8 mouse cellular contexts compared by ENCODE assay signal in the genomic region with DNA sequence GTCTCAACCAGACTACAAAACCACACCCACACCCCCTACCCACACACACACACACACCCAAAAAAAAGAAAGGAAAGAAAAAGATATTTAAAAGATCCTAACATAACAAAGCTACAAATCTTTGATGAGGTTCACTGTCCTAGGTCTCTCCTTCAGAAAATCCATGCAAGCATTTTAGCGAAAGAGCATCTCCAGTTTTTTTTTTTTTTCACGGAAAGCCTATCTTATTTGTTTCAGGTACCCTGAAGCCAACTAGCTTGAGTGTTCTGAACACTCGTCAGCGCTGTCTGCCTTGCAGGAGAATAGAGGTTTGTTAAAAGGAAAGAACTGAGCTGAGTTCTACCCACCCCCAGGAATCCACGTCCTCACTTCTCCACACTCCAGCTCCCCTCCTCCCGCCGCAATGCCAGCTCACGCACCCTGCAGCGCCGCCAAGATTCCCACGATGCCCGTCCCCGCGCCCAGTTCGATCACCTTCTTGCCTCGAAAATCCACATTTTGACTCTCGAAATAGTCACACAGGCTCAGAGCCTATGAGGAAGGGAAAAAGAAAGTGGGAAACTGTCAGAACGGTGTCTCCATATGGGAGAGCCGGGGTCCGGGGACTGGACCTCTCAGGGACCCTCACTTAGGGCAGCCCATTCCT. TPM values are rescaled to one million over a fixed set of nuclear protein-coding genes. Genes with fewer than 3 reads are reported as not detected.
DNase-seq lines count a peak whose midpoint lies in the region; ATAC-seq and TF ChIP-seq lines count a peak whose summit lies in the region.

No protein-coding gene starts in this region.

- 2% methylated on average over 20 of the region's 20 CpGs for WGBS in kidney, embryonic 14.5 days
- 2% methylated on average over 20 of the region's 20 CpGs for WGBS in forebrain, embryonic 10.5 days
- WGBS in midbrain, postnatal 0 days: 1% methylated on average over 20 of the region's 20 CpGs

- no peak for ATAC-seq in kidney, embryonic 14.5 days (ENCODE audit: low FRiP score, low TSS enrichment)
- peak; percentile 39 for ATAC-seq in midbrain, postnatal 0 days (ENCODE audit: low FRiP score)
- no peak for ATAC-seq in activated CD4-positive, CD25-positive, alpha-beta regulatory T cell, adult 4 months

- TF ChIP-seq CTCF in midbrain, postnatal 0 days (IDR thresholded peaks at IDR 0.05): no peak

- H3K4me1 ChIP-seq in kidney, embryonic 14.5 days (ENCODE audit: control insufficient read depth, insufficient read depth, low read length): peaks cover 11% of the 10 kb centered on the region
- H3K4me1 ChIP-seq in forebrain, embryonic 10.5 days: peaks cover 30% of the 10 kb centered on the region
- H3K4me1 ChIP-seq in midbrain, postnatal 0 days (ENCODE audit: insufficient read depth, low read length): no peaks in the 10 kb centered on the region; the same call in 1 of the 2 replicates

- peak overlapping the region; percentile 85 for H3K4me2 ChIP-seq in kidney, embryonic 14.5 days (replicated peaks; ENCODE audit: low read depth, low read length)
- peak overlapping the region; percentile 94 for H3K4me2 ChIP-seq in midbrain, postnatal 0 days (ENCODE audit: low read depth, low read length, poor library complexity, severe bottlenecking)

- H3K4me3 ChIP-seq in kidney, embryonic 14.5 days (ENCODE audit: low read length): peak overlapping the region; percentile 85
- peak overlapping the region; percentile 96 for H3K4me3 ChIP-seq in forebrain, embryonic 10.5 days
- peak overlapping the region; percentile 79 for H3K4me3 ChIP-seq in midbrain, postnatal 0 days (ENCODE audit: low read depth, low read length)

- H3K9me3 ChIP-seq in kidney, embryonic 14.5 days (ENCODE audit: control insufficient read depth, low read length): no peaks in the 10 kb centered on the region
- no peaks in the 10 kb centered on the region for H3K9me3 ChIP-seq in forebrain, embryonic 10.5 days
- no peaks in the 10 kb centered on the region for H3K9me3 ChIP-seq in midbrain, postnatal 0 days (ENCODE audit: low read length)

- peaks cover 3% of the 10 kb centered on the region; the same call in 1 of the 2 replicates for H3K27me3 ChIP-seq in kidney, embryonic 14.5 days (ENCODE audit: control insufficient read depth, insufficient read depth, low read length)
- H3K27me3 ChIP-seq in forebrain, embryonic 10.5 days (ENCODE audit: poor library complexity, severe bottlenecking): peaks cover 21% of the 10 kb centered on the region
- 0 out of 2 replicates have a peak, but pooled peaks cover 4% of the 10 kb centered on the region for H3K27me3 ChIP-seq in midbrain, postnatal 0 days (ENCODE audit: insufficient read depth, low read length)

- no peak for DNase-seq in kidney, adult 8-10 months
- peak; percentile 60 for DNase-seq in NIH3T3 (ENCODE audit: low read depth)
- DNase-seq in forebrain, embryonic 10.5 days (ENCODE audit: extremely low spot score, low spot score): peak; percentile 41
- DNase-seq in kidney, postnatal 25 days: peak; percentile 43 to 66
- DNase-seq in midbrain, postnatal 0 days (ENCODE audit: low spot score): no peak
- DNase-seq in thymus, postnatal 14 days: no peak

- H3K27ac ChIP-seq in kidney, embryonic 14.5 days (ENCODE audit: low read depth, low read length): no peak overlapping the region
- peak overlapping the region; percentile 93 for H3K27ac ChIP-seq in forebrain, embryonic 10.5 days
- H3K27ac ChIP-seq in midbrain, postnatal 0 days (ENCODE audit: low read depth, low read length): no peak overlapping the region

- peak overlapping the region; percentile 77 for H3K9ac ChIP-seq in kidney, embryonic 14.5 days (ENCODE audit: low read depth, low read length)
- peak overlapping the region; percentile 71 for H3K9ac ChIP-seq in midbrain, postnatal 0 days (replicated peaks; ENCODE audit: low read length, poor library complexity, severe bottlenecking)

- peaks cover 16% of the 10 kb centered on the region; the same call in 1 of the 2 replicates for H3K36me3 ChIP-seq in kidney, embryonic 14.5 days (ENCODE audit: control insufficient read depth, insufficient read depth, low read length)
- peaks cover 27% of the 10 kb centered on the region for H3K36me3 ChIP-seq in forebrain, embryonic 10.5 days (replicated peaks)
- no peaks in the 10 kb centered on the region for H3K36me3 ChIP-seq in midbrain, postnatal 0 days (ENCODE audit: insufficient read depth, low read length)

RNA-seq across cellular contexts. Expression of gene Mettl1, which starts 0.5 kb away (rescaled TPM):
- 69.5 and 78.1 TPM in 2 replicates for polyA plus RNA-seq in kidney, embryonic 14.5 days (2014; fragmentation: Nextera tagmentation; extraction: Ambion mirVana)
- polyA plus RNA-seq in forebrain, embryonic 10.5 days (2016; fragmentation: Nextera tagmentation; extraction: Ambion mirVana): 62.1 and 65.2 TPM in 2 replicates
- 6.5 and 8.7 TPM in 2 replicates for total RNA-seq in midbrain, postnatal 0 days (2014; rRNA removed)
- polyA plus RNA-seq in midbrain, postnatal 0 days (2015; fragmentation: Nextera tagmentation; extraction: Ambion mirVana): 19.1 TPM in 2 replicates
- polyA plus RNA-seq in activated CD4-positive, CD25-positive, alpha-beta regulatory T cell, adult 4 months (2017; shearing (Covaris generic)): 10 to 100 TPM; 19.8 to 23.9 TPM

RNA-seq across cellular contexts. Expression of gene Eef1akmt3, which starts 0.6 kb away (rescaled TPM):
- 0.39 and 0.89 TPM in 2 replicates for polyA plus RNA-seq in kidney, embryonic 14.5 days (2014; fragmentation: Nextera tagmentation; extraction: Ambion mirVana)
- 0.18 and 0.21 TPM in 2 replicates for polyA plus RNA-seq in forebrain, embryonic 10.5 days (2016; fragmentation: Nextera tagmentation; extraction: Ambion mirVana)
- not detected in 2 replicates for total RNA-seq in midbrain, postnatal 0 days (2014; rRNA removed)
- polyA plus RNA-seq in midbrain, postnatal 0 days (2015; fragmentation: Nextera tagmentation; extraction: Ambion mirVana): 0.10 and 0.16 TPM in 2 replicates
- polyA plus RNA-seq in activated CD4-positive, CD25-positive, alpha-beta regulatory T cell, adult 4 months (2017; shearing (Covaris generic)): under 1 TPM in 1 of 2 experiments, not detected in 1; 0.52 TPM

RNA-seq across cellular contexts. Expression of gene Cyp27b1, which starts 7.4 kb away (rescaled TPM):
- 0.36 and 0.41 TPM in 2 replicates for polyA plus RNA-seq in kidney, embryonic 14.5 days (2014; fragmentation: Nextera tagmentation; extraction: Ambion mirVana)
- polyA plus RNA-seq in forebrain, embryonic 10.5 days (2016; fragmentation: Nextera tagmentation; extraction: Ambion mirVana): 0.11 and 0.16 TPM in 2 replicates
- 0.22 TPM in 1 of 2 replicates, not detected in the other for total RNA-seq in midbrain, postnatal 0 days (2014; rRNA removed)
- polyA plus RNA-seq in midbrain, postnatal 0 days (2015; fragmentation: Nextera tagmentation; extraction: Ambion mirVana): 0.13 TPM in 1 of 2 replicates, not detected in the other
- polyA plus RNA-seq in activated CD4-positive, CD25-positive, alpha-beta regulatory T cell, adult 4 months (2017; shearing (Covaris generic)): not detected

RNA-seq across cellular contexts. Expression of gene Tsfm, which starts 10.1 kb away (rescaled TPM):
- 90.5 and 98.2 TPM in 2 replicates for polyA plus RNA-seq in kidney, embryonic 14.5 days (2014; fragmentation: Nextera tagmentation; extraction: Ambion mirVana)
- 110 and 117 TPM in 2 replicates for polyA plus RNA-seq in forebrain, embryonic 10.5 days (2016; fragmentation: Nextera tagmentation; extraction: Ambion mirVana)
- 29.3 and 33.8 TPM in 2 replicates for total RNA-seq in midbrain, postnatal 0 days (2014; rRNA removed)
- 60.7 and 63.3 TPM in 2 replicates for polyA plus RNA-seq in midbrain, postnatal 0 days (2015; fragmentation: Nextera tagmentation; extraction: Ambion mirVana)
- polyA plus RNA-seq in activated CD4-positive, CD25-positive, alpha-beta regulatory T cell, adult 4 months (2017; shearing (Covaris generic)): 10 to 100 TPM; 42.5 to 57.1 TPM

RNA-seq across cellular contexts. Expression of gene March9, which starts 19.3 kb away (rescaled TPM):
- 1.5 and 2.6 TPM in 2 replicates for polyA plus RNA-seq in kidney, embryonic 14.5 days (2014; fragmentation: Nextera tagmentation; extraction: Ambion mirVana)
- polyA plus RNA-seq in forebrain, embryonic 10.5 days (2016; fragmentation: Nextera tagmentation; extraction: Ambion mirVana): 1.1 and 1.2 TPM in 2 replicates
- total RNA-seq in midbrain, postnatal 0 days (2014; rRNA removed): 84.0 and 90.0 TPM in 2 replicates
- polyA plus RNA-seq in midbrain, postnatal 0 days (2015; fragmentation: Nextera tagmentation; extraction: Ambion mirVana): 8.6 and 9.8 TPM in 2 replicates
- 1 to 10 TPM in 1 of 2 experiments, under 1 TPM in 1; 0.65 to 1.0 TPM for polyA plus RNA-seq in activated CD4-positive, CD25-positive, alpha-beta regulatory T cell, adult 4 months (2017; shearing (Covaris generic))

Comparison
In these comparisons a context has a peak if more than half of its experiments do, and no peak if none do; other contexts are left out.
1. DNase-seq: peak in NIH3T3 (single experiment), forebrain, embryonic 10.5 days (single experiment) and kidney, postnatal 25 days (2 of 2); none in kidney, adult 8-10 months (0 of 2), midbrain, postnatal 0 days (single experiment) and thymus, postnatal 14 days (single experiment).
2. Peak in every context shown above with its lines, with median percentiles within 50 percentile points of each other: H3K4me3 ChIP-seq.